Mouse (Mus musculus) brain, embryonic 14.5 days (tissue): ENCODE measurements around the gene Srpr.

Source experiments
- CTCF ChIP-seq: fragments of 200-500 bp; IDR thresholded peaks from 2 replicates; pipeline ENCODE4 v1.5.1; 2012; ENCODE audit warnings: inconsistent platforms, mild to moderate bottlenecking, moderate library complexity, borderline replicate concordance; ENCODE audit not compliant: insufficient read depth, insufficient read length; ENCODE audit errors: extremely low read depth
- POLR2A ChIP-seq: fragments of 200-500 bp; IDR thresholded peaks from 2 replicates; pipeline ENCODE4 v1.6.1; 2012; ENCODE audit warnings: mild to moderate bottlenecking, inconsistent platforms, borderline replicate concordance; ENCODE audit not compliant: poor library complexity, insufficient read depth, insufficient read length, severe bottlenecking; ENCODE audit errors: extremely low read depth

- TF ChIP-seq CTCF (no peak), POLR2A (no peak)
These were observed 38.3 kb upstream of the Srpr start for GRCm38 (mm10) chr9:35161721-35162120.
